In the genomic region with DNA sequence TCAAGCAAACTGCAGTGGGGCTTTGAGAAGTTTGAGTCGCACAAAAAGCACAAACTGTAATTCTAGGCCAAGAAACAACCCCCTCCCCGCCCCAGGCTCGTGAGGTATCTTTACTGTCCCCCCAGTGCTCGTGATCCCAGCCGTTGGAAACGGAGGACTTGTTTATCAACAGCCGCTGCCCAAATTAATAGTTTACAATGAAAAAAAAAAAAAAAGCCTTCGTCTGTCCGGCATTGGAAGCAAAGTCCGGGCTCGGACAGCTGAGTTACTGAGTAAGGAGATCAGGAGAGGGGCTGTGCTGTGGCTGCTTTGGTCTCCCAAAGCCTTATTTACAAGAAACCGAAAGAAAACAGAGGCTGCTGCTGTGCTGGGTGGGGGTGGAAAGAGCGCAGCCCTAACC, we compare ENCODE assay signal across 8 mouse cellular contexts. TPM values are rescaled to one million over a fixed set of nuclear protein-coding genes. Genes with fewer than 3 reads are reported as not detected.
DNase-seq lines count a peak whose midpoint lies in the region; ATAC-seq lines count a peak whose summit lies in the region.
"Had no signal": no experiment of that assay in that cellular context is flagged by ENCODE, and none has a peak within 500 bp of the region (broad histone marks: within the 10 kb centered on the region; RNA-seq: fewer than 3 reads in every experiment).

No protein-coding gene starts in this region.

- WGBS in hindbrain, embryonic 12.5 days: 19% methylated on average over 13 of the region's 13 CpGs
- WGBS in stomach, embryonic 15.5 days: 21% methylated on average over 13 of the region's 13 CpGs

- no peaks in the 10 kb centered on the region for H3K36me3 ChIP-seq in megakaryocyte, embryonic 14.5 days (replicated peaks; ENCODE audit: low read length)
- no peaks in the 10 kb centered on the region for H3K36me3 ChIP-seq in hindbrain, embryonic 12.5 days
- no peaks in the 10 kb centered on the region for H3K36me3 ChIP-seq in stomach, embryonic 15.5 days

- H3K4me1 ChIP-seq in megakaryocyte, embryonic 14.5 days: peaks cover 16% of the 10 kb centered on the region
- H3K4me1 ChIP-seq in hindbrain, embryonic 12.5 days: peaks cover 14% of the 10 kb centered on the region
- peaks cover 4% of the 10 kb centered on the region; the same call in 1 of the 2 replicates for H3K4me1 ChIP-seq in stomach, embryonic 15.5 days

- peak overlapping the region; percentile 86 for H3K4me3 ChIP-seq in megakaryocyte, embryonic 14.5 days (replicated peaks)
- no peak overlapping the region for H3K4me3 ChIP-seq in hindbrain, embryonic 12.5 days
- peak overlapping the region; percentile 16; the same call in 1 of the 2 replicates for H3K4me3 ChIP-seq in stomach, embryonic 15.5 days (replicated peaks)

- H3K9me3 ChIP-seq in megakaryocyte, embryonic 14.5 days: peaks cover 12% of the 10 kb centered on the region
- no peaks in the 10 kb centered on the region for H3K9me3 ChIP-seq in hindbrain, embryonic 12.5 days (replicated peaks)
- no peaks in the 10 kb centered on the region for H3K9me3 ChIP-seq in stomach, embryonic 15.5 days

- no peak for ATAC-seq in megakaryocyte, adult 5-6 weeks (ENCODE audit: poor library complexity, severe bottlenecking)
- ATAC-seq in hindbrain, embryonic 12.5 days (ENCODE audit: low FRiP score): no peak
- no peak for ATAC-seq in stomach, embryonic 15.5 days (ENCODE audit: insufficient read depth, low FRiP score, low read depth)
- ATAC-seq: Patski had no signal

- H3K27ac ChIP-seq in hindbrain, embryonic 12.5 days: no peak overlapping the region
- H3K27ac ChIP-seq in stomach, embryonic 15.5 days: no peak overlapping the region

- H3K9ac ChIP-seq in hindbrain, embryonic 12.5 days: no peak overlapping the region
- H3K9ac ChIP-seq in stomach, embryonic 15.5 days: no peak overlapping the region

- peak; percentile 59 for DNase-seq in kidney, postnatal 10 days
- DNase-seq in spleen, adult 18-20 months: no peak
- no peak for DNase-seq in testis, postnatal 14 days (ENCODE audit: low spot score)

- H3K4me2 ChIP-seq in hindbrain, embryonic 12.5 days (replicated peaks): peak overlapping the region; percentile 33
- peak overlapping the region; percentile 37 for H3K4me2 ChIP-seq in stomach, embryonic 15.5 days

- peaks cover 95% of the 10 kb centered on the region for H3K27me3 ChIP-seq in megakaryocyte, embryonic 14.5 days (replicated peaks)
- H3K27me3 ChIP-seq in hindbrain, embryonic 12.5 days: peaks cover 66% of the 10 kb centered on the region
- peaks cover 62% of the 10 kb centered on the region for H3K27me3 ChIP-seq in stomach, embryonic 15.5 days (replicated peaks)
- H3K27me3 ChIP-seq: Patski had no signal

RNA-seq across cellular contexts. Expression of a gene that starts 5.9 kb away (rescaled TPM):
- polyA plus RNA-seq in megakaryocyte, embryonic 14.5 days (2012; ENCODE audit: insufficient read depth, low replicate concordance): 0.68 and 1.8 TPM in 2 replicates
- total RNA-seq in megakaryocyte, adult 5-6 weeks (2015): 0.07 and 0.85 TPM in 2 replicates
- total RNA-seq in megakaryocyte, adult 5-6 weeks (2017): 0.04 TPM in 1 of 2 replicates, not detected in the other
- 5.9 and 8.9 TPM in 2 replicates for polyA plus RNA-seq in hindbrain, embryonic 12.5 days (2016; fragmentation: Nextera tagmentation; extraction: Ambion mirVana)
- polyA plus RNA-seq in stomach, embryonic 15.5 days (2015; fragmentation: Nextera tagmentation; extraction: Ambion mirVana): 0.49 and 1.1 TPM in 2 replicates
